Mouse (Mus musculus): Measurements from ENCODE around the gene Srpk2. TPM values are rescaled to one million over a fixed set of nuclear protein-coding genes. Genes with fewer than 3 reads are reported as not detected.

The Srpk2 gene
- polyA plus RNA-seq, 1 experiment from 2014 or later = 42.8 TPM

DNA sequence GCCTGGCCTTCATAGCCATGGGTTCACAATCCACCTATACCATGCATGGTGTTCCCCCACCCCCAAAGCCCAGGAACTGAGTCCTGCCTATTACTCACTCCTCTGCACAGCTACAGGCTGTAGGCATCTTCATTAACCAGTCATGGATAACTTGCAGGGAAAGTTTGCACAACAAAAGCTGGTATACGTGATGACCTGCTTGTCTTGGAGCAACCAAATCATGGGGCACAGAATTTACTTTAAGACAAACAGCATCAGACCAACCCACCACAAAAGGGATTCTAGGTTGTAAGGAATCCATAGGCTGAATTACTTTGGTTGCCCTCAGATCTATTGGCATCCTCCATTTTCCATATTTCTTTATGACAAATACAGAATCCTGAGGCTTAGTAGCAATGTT, 13.0 kb upstream of the Srpk2 start:
- Histone ChIP-seq H3K27ac (no peak overlapping the region), H3K36me3 (peaks cover 45% of the 10 kb centered on the region), H3K9me3 (peaks cover 12% of the 10 kb centered on the region; the same call in 1 of the 2 replicates)

DNA sequence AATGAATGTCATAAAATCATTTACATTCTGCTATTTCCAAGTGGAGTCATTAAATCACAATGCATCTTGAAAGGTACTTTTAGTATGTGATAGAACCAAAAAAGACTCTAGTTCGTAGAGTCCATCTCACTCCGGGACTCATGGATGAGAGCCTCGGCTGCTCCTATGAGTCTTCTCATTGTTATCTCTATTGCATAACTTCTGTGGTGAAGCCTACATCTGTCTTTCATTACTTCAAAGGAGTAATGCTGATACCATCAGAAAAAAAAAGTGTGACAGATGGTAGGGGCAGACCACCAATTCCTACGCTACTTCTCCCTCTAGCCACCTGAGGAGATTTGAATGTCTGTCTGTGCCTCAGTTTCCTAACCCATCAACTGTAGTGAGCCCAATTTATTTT, 986 bp downstream of the Srpk2 start:
- Histone ChIP-seq H3K27ac (no peak overlapping the region), H3K36me3 (no peaks in the 10 kb centered on the region), H3K9me3 (no peaks in the 10 kb centered on the region), H3K4me3 (no peak overlapping the region), H3K27me3 (ENCODE audit: insufficient read depth, poor library complexity, severe bottlenecking) (no peaks in the 10 kb centered on the region), H3K4me1 (no peaks in the 10 kb centered on the region)
- WGBS = 69% methylated on average over 4 of the region's 4 CpGs
- DNase-seq (ENCODE audit: low spot score) = no peak

More for the DNA sequence above, 13.0 kb upstream of the Srpk2 start:
- WGBS = 89% methylated on average over 1 of the region's 1 CpGs
- Histone ChIP-seq H3K4me3 (no peak overlapping the region), H3K27me3 (ENCODE audit: insufficient read depth, poor library complexity, severe bottlenecking) (no peaks in the 10 kb centered on the region), H3K4me1 (no peaks in the 10 kb centered on the region)
- DNase-seq (ENCODE audit: low spot score) = peak; percentile 42

DNA sequence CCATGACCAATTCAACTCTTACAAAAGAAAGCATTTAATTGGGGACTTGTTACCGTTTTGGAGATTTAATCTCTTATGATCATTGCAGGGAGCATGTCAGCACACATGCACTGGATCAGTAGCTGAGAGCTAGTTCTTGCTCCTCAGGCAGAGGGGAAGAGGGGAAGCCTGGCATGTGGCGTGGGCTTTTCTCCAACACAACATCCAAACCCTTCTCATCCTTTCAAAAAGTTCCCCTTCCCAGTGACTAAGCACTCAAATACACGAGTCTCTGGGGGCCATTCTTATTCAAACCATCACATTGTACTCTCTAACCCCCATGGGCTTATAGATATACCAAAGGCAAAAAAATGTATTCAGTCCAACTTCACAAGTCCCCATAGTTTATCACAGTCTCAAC, 5.4 kb downstream of the Srpk2 start:
- Histone ChIP-seq H3K36me3 (no peaks in the 10 kb centered on the region), H3K9me3 (no peaks in the 10 kb centered on the region), H3K4me3 (no peak overlapping the region), H3K27ac (no peak overlapping the region), H3K27me3 (ENCODE audit: insufficient read depth, poor library complexity, severe bottlenecking) (no peaks in the 10 kb centered on the region), H3K4me1 (no peaks in the 10 kb centered on the region)
- no peak for DNase-seq (ENCODE audit: low spot score)
- WGBS = 72% methylated on average over 3 of the region's 3 CpGs

DNA sequence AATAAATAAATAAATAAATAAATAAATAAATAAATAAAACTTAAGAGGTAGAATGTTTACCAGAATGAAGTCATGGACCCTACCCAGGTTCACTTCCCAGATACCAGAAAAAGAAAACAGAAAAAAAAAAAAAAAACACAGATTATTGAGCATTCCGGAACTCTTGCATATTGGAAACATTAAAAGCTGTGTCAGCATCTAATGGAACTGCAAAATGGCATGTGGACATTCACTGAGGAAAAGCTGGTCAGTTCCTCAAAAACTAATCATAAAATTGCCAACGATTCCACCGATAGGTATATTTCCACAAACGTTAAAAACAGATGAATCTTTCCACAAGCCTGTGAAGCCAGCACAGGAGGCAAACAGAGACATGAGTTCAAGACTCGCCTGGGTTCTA, 6.5 kb downstream of the Srpk2 start:
- 91% methylated on average over 5 of the region's 5 CpGs for WGBS
- Histone ChIP-seq H3K27me3 (ENCODE audit: insufficient read depth, poor library complexity, severe bottlenecking) (no peaks in the 10 kb centered on the region), H3K4me1 (no peaks in the 10 kb centered on the region), H3K27ac (no peak overlapping the region), H3K9me3 (no peaks in the 10 kb centered on the region), H3K4me3 (no peak overlapping the region), H3K36me3 (no peaks in the 10 kb centered on the region)
- no peak for DNase-seq (ENCODE audit: low spot score)

DNA sequence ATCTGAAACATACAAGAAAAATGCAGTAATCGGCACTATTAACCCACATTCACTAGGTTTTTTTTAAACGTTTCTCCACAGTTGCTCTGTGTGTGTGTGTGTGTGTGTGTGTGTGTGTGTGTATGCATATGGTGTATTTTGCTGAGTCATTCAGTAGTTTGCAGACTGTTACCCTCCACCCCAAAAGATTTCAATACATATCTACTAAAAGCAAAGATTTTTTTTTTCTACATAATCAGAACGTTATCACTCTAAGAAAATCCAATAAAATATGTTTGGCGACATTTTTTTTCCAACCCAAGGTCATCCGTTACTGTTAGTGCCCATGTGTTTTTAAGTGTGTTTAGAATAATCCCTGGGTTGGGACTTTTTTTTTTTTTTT, 7.4 kb downstream of the Srpk2 start:
- Histone ChIP-seq H3K27me3 (ENCODE audit: insufficient read depth, poor library complexity, severe bottlenecking) (no peaks in the 10 kb centered on the region), H3K36me3 (no peaks in the 10 kb centered on the region), H3K4me3 (no peak overlapping the region), H3K27ac (no peak overlapping the region), H3K4me1 (no peaks in the 10 kb centered on the region), H3K9me3 (no peaks in the 10 kb centered on the region)
- no peak for DNase-seq (ENCODE audit: low spot score)
- WGBS = 75% methylated on average over 5 of the region's 5 CpGs

DNA sequence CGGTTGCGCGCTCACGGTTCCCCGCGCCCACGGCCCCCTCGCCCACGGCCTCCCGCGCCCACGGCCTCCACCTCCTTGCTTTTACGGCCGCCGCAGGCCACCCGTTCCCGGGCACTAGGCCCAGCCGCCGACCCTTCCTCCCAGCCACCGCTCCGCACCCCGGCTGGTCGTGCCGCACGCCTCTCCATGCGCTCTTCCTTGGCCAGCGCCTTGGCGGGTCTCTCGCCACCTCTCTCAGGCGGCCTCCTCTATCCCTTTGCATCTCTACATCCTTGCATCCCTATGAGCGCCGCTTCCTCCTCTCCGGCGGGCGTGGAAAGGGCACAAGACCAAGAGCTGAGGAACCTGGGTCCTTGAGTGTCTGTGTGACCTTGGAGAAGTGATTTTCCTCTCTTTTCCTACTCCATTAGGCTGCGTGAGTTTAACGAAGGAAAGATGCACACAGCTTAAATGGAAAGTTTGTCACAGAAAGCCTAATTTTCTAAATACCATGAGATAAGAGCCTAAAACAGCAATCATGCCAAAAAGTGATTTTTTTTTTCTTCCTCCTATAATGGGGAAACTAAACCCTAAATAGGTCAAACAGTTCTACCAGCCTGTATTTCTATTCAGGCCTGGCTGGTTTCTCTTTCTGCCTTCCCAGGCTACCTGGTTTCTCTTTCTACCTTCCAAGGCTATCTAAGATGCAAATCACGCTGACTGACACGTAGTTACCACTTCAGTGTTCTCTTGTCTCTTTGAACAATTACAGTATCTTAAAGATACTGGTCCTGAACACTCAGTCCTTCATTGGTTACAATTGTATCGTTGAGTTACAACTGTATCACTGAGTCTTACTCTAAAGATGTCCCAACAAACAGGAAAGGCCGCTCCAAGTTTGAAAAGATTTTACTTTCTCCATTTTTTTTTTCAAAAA, 8.0 kb downstream of the Srpk2 start:
- Histone ChIP-seq H3K27me3 (ENCODE audit: insufficient read depth, poor library complexity, severe bottlenecking) (no peaks in the 10 kb centered on the region), H3K9me3 (no peaks in the 10 kb centered on the region), H3K27ac (peak overlapping the region; percentile 92), H3K4me3 (peak overlapping the region; percentile 97), H3K36me3 (no peaks in the 10 kb centered on the region), H3K4me1 (no peaks in the 10 kb centered on the region)
- DNase-seq (ENCODE audit: low spot score) = peak; percentile 81
- WGBS = 7% methylated on average over 41 of the region's 41 CpGs

DNA sequence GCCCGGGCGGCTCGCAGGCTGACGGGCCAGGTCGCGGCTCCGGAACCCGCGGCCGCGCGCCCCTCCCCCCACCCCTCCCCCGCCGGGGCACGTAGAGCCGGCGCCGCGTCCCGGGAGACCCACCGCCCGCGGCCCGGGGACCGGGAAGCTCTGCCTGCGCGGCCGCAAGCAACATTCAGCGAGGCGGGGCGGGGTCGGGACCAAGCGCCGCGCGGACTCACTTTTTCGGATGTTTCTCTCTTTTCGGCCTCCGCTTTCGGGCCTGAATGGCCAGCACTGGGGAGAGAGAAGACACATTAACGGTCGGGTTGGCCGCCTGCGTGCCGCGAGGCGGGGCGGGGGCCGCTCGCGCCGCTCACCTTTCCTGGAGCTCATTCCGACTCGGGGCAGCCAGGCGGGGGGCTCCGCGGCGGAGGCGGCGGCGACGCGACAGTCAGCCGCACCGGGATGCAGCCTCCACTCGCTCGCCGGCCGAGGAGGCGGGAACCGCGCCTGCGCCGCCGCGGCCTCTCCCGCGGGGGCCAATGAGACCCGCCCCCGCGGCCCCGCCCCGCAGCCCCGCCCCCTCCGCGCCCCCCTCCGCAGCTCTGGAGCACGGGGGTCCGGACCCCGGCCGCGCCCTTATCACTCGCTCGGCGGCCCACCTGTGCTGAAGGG, 8.8 kb downstream of the Srpk2 start:
- Histone ChIP-seq H3K9me3 (no peaks in the 10 kb centered on the region), H3K4me3 (peak overlapping the region; percentile 97), H3K36me3 (no peaks in the 10 kb centered on the region), H3K4me1 (no peaks in the 10 kb centered on the region), H3K27me3 (ENCODE audit: insufficient read depth, poor library complexity, severe bottlenecking) (no peaks in the 10 kb centered on the region), H3K27ac (peak overlapping the region; percentile 92)
- DNase-seq (ENCODE audit: low spot score) = peak; percentile 85
- under 1% methylated on average over 73 of the region's 95 CpGs for WGBS

DNA sequence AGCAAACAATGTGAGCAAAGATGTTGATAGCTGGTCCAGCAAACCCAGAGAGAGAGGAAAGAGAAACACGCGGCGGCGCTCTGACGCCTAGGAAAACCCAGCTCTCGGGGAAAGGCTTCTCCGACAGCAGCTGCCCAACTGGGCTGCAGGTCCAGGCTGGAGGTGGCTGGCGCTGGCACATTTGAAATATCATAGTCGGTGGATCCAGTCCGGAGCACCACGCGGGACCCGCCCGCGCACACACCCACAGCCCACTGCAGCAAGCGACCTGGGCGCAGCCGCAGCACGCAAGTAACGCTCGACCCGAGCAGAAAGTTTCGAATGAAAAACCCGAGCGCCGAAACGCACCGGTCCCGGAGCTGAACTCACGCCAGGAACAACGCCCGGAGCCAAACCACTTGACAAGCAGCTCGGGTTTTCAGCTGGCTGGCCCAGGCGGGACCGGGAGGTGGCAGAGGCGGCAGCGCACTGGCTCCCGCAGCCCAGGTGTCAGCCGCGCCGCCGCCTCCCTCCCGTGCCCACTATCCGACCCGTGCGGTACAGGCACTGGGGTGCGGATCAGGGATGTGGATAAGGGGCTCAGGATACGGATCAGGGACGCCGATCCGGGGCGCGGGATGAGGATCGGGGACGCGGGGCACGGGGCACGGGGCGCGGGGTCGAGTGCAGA, 9.5 kb downstream of the Srpk2 start:
- H3K9me3 ChIP-seq = no peaks in the 10 kb centered on the region
- H3K36me3 ChIP-seq = no peaks in the 10 kb centered on the region
- H3K27ac ChIP-seq = peak overlapping the region; percentile 92
- no peaks in the 10 kb centered on the region for H3K4me1 ChIP-seq
- peak; percentile 90 for DNase-seq (ENCODE audit: low spot score)
- H3K4me3 ChIP-seq = peak overlapping the region; percentile 97
- no peaks in the 10 kb centered on the region for H3K27me3 ChIP-seq (ENCODE audit: insufficient read depth, poor library complexity, severe bottlenecking)
- under 1% methylated on average over 61 of the region's 61 CpGs for WGBS

DNA sequence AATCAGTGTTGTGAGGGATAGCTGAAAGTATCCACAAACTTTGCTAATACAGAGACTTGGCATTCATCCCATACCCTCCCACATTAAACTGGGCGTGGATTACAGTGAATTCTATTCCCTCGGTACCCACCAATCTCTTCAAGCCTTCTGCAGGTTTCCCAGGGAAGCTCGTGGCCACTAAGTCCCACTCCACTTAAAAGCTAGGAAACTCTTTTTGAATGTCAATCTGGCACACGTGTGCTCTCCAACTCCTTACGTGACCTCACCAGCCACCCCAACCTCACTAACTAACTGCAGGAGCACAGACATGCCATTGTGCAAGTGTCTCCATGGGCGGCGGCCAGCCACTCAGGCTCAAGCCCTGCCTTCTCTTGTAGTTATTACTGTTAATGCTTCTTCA, 12.3 kb downstream of the Srpk2 start:
- H3K27ac ChIP-seq = no peak overlapping the region
- no peak for DNase-seq (ENCODE audit: low spot score)
- H3K4me3 ChIP-seq = no peak overlapping the region

DNA sequence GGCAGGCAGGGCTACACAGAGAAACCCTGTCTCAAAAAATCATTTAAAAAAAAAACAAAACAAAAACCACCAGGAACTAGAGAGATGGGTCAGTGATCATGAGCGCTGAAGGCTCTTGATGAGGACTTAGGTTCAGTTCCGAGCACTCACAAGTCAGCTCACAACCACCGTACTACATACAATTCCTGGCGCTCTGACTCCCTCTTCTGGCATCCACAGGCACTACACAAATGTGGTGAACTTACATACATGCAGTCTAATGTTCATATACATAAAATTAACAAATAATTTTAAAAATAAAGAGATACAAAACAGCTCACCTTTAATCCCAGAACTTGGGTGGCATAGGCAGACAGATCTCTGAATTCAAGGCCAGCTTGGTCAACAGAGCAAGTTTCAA, 13.5 kb downstream of the Srpk2 start:
- Histone ChIP-seq H3K27ac (no peak overlapping the region), H3K27me3 (ENCODE audit: insufficient read depth, poor library complexity, severe bottlenecking) (no peaks in the 10 kb centered on the region)
- WGBS = 89% methylated on average over 4 of the region's 4 CpGs

More for the DNA sequence above, 12.3 kb downstream of the Srpk2 start:
- Histone ChIP-seq H3K36me3 (no peaks in the 10 kb centered on the region), H3K4me1 (no peaks in the 10 kb centered on the region), H3K9me3 (no peaks in the 10 kb centered on the region), H3K27me3 (ENCODE audit: insufficient read depth, poor library complexity, severe bottlenecking) (no peaks in the 10 kb centered on the region)
- 57% methylated on average over 7 of the region's 7 CpGs for WGBS

DNA sequence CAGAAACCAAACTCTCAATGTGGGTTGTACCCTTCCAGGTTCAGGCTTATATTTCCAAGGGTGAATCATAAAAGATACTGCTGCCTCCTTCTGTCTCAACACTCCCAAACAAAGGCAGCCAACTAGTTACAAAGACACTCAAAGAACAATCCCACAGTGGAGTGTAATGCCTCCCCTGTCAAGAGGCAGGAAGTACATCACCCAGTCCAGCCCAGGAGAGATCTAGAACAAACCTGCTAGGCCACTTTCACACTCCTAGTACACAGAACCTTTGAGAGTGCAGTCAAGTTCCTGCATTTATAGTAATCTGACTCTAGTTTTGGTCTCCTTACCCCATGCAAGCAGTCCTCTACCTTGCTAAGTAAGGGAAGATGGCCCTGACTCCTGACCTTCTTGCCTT, 18.5 kb downstream of the Srpk2 start:
- no peaks in the 10 kb centered on the region for H3K36me3 ChIP-seq
- peaks cover 8% of the 10 kb centered on the region; the same call in 1 of the 2 replicates for H3K4me1 ChIP-seq
- DNase-seq (ENCODE audit: low spot score) = no peak
- H3K27me3 ChIP-seq (ENCODE audit: insufficient read depth, poor library complexity, severe bottlenecking) = no peaks in the 10 kb centered on the region
- no peaks in the 10 kb centered on the region for H3K9me3 ChIP-seq
- no peak overlapping the region for H3K4me3 ChIP-seq
- H3K27ac ChIP-seq = 0 out of 2 replicates have a peak overlapping the region, but pooled peaks have one; percentile 29

More for the DNA sequence above, 13.5 kb downstream of the Srpk2 start:
- peaks cover 4% of the 10 kb centered on the region; the same call in 1 of the 2 replicates for H3K4me1 ChIP-seq
- no peaks in the 10 kb centered on the region for H3K36me3 ChIP-seq
- no peak for DNase-seq (ENCODE audit: low spot score)
- H3K9me3 ChIP-seq = no peaks in the 10 kb centered on the region
- no peak overlapping the region for H3K4me3 ChIP-seq

DNA sequence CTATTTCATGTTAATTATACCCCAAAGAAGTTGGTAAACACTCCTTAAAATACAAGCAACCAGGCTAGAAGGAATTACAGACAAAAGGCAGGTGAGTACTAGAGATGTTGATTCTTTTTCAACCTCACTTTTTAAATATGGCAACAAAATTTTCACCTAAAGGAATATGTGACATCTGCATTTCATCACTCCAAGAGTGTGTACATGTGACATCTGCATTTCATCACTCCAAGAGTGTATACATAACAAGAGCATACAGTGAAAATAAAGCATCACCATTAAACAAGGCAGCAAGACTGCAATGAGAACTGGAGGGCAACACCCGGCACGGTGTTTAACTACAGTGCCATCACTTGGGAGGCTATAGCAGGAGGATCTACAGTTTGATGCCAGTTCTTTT, 23.2 kb downstream of the Srpk2 start:
- no peaks in the 10 kb centered on the region for H3K9me3 ChIP-seq
- H3K27me3 ChIP-seq (ENCODE audit: insufficient read depth, poor library complexity, severe bottlenecking) = no peaks in the 10 kb centered on the region
- WGBS = 85% methylated on average over 2 of the region's 2 CpGs
- no peaks in the 10 kb centered on the region for H3K36me3 ChIP-seq
- peaks cover 6% of the 10 kb centered on the region; the same call in 1 of the 2 replicates for H3K4me1 ChIP-seq
- no peak for DNase-seq (ENCODE audit: low spot score)
- H3K4me3 ChIP-seq = no peak overlapping the region
- no peak overlapping the region for H3K27ac ChIP-seq

DNA sequence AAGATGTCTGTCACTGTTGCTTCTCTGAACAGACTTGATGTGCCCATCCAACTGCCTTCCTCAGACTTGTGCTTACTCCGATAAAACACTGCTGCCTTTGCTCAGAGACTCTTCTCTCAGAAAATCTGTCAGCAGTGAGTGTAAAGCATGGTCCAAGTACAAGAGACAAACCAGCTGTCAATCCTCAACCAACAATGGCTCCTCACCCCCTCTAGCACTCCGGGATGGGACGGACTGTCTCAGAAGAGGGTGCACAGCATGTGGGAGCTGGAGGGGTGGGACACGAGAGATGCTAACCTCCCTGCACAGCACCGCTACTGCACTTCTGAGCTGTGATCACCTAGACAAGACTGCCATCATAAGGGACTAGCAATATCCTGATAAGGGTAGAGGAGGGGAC, 26.4 kb downstream of the Srpk2 start:
- H3K4me1 ChIP-seq = 0 out of 2 replicates have a peak, but pooled peaks cover 5% of the 10 kb centered on the region
- no peak for DNase-seq (ENCODE audit: low spot score)
- H3K36me3 ChIP-seq = no peaks in the 10 kb centered on the region
- no peak overlapping the region for H3K4me3 ChIP-seq
- no peak overlapping the region for H3K27ac ChIP-seq
- WGBS = 74% methylated on average over 5 of the region's 5 CpGs
- no peaks in the 10 kb centered on the region for H3K9me3 ChIP-seq
- no peaks in the 10 kb centered on the region for H3K27me3 ChIP-seq (ENCODE audit: insufficient read depth, poor library complexity, severe bottlenecking)
